Mouse (Mus musculus) ovary, adult 10 weeks (tissue): ENCODE measurements around the gene Sva. TPM values are rescaled to one million over a fixed set of nuclear protein-coding genes. Genes with fewer than 3 reads are reported as not detected.

Source experiments
- polyA plus RNA-seq: library from polyadenylated mRNA; stranded (reverse); fragments of 350-450 nt; fragmentation: Illumina TruSeq; extraction: RNeasy Lipid Tissue Mini Kit (QIAGEN cat#74804); gene quantifications from one replicate; pipeline ENCODE4 v1.2.3, GENCODE M21; 2014

The Sva gene
- not detected for polyA plus RNA-seq

DNA sequence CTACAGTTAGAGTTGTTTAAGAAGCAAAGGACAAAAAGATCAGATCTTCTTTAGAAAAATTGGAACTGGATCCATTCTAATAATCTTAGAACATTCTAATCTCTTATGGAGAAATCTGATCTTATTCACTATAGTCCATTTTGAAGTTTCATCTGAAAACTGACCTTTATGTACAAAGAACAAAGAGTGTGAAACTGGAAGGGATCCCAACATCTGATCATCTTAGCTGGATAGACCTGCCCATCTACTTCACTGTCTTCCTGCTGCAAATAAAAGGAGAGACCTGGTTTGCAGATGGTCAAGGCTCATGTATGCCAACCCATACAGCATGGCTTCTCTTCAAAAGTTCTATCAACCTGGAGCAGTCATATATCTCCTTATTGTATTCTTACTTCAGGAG lies at the start of gene Sva:
TSS of gene Sva (plus strand) at position 301 of the 400 bp plus-strand sequence.

Other genes with a start within 250 kb of the Sva start
- not detected for gene Pip, start 190.9 kb upstream of the Sva start, polyA plus RNA-seq
- not detected for gene Sval2, start 185.4 kb upstream of the Sva start, polyA plus RNA-seq
- gene Sval1, start 86.8 kb upstream of the Sva start, polyA plus RNA-seq, result not detected
- gene Sval3, start 70.3 kb upstream of the Sva start, polyA plus RNA-seq, result not detected
- not detected for gene Tas2r139, start 102.5 kb downstream of the Sva start, polyA plus RNA-seq
- not detected for gene Tas2r144, start 176.9 kb downstream of the Sva start, polyA plus RNA-seq
- 17.2 TPM for gene Gstk1, start 207.5 kb downstream of the Sva start, polyA plus RNA-seq
- gene Tmem139, start 223.6 kb downstream of the Sva start, polyA plus RNA-seq, result 0.71 TPM
- 72.2 TPM for gene Casp2, start 226.6 kb downstream of the Sva start, polyA plus RNA-seq
- gene Clcn1, start 248.3 kb downstream of the Sva start, polyA plus RNA-seq, result 0.11 TPM